Mouse (Mus musculus): ENCODE measurements around the gene Bnip3.
A peak's percentile ranks its signal among the peaks of the same experiment; 100 is the strongest.

Bnip3 gene

DNA sequence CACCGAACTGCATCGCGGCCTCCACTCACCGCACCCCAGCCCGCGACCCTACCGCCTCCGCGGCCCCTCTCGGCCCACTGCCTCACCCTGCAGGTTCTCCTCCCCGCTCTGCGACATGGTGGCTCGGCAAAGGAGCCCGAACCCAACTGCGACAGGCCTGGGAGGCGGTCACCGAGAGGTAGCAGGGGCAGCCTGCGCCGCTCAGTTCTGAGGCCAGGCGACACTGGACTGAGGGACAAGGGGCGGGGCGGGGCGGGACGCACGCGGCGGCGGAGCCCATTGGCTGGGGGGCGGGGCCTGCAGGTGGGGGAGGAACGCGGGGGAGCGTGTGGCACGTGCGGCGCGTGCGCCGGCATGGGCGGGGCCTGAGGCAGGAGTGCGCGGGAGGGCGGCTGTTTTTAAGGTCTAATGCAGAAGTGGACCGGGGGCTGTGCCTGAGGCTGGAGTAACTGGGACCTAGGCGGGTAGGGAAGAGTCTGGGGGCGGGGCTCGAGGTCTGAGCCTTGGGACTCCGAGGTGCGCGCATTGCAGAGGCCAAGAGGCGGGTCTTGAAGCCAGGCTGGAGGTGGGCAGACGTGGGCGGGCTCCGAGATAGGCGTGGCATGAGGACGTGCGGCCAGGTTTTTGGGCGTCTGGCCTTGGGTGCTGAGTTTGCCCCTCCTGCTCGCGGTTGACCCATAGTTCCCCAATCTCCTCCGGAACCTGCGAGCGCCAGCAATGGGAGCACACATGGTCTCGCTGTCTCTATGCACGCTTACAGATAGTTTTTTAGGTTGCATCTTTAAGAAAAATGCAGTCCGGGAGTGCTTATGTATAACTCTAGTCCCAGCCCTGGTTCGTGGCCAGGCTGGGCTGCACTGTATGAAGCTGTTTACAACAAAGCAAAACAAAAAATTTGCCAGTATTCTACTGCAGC, at the start of gene Bnip3:
Gene Bnip3, minus strand, starts transcription at position 243 of the 916 bp plus-strand sequence.
- peak; percentile 82 for DNase-seq (ENCODE audit: low read depth, low spot score)

DNA sequence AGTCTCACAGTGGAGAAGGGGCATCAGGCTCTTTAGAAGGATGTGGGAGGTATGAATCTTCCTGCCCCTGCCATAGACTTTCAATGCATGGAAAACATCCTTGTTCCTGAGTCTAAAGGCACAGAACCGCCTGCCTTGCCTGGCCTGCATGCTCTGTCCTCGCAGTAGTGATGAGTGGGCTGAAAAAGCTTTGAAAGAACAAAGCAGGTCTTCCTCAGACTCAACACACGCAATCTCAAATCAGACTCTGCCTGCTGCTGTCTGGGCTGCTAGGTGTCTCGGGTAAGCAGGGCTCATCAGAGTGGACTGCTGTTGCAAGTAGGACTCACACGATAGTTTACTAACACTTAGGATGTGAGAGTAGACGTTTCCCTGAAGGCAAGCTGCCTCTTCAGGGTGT, 47.8 kb upstream of the Bnip3 start:
- no peak for DNase-seq (ENCODE audit: low read depth, low spot score)

DNA sequence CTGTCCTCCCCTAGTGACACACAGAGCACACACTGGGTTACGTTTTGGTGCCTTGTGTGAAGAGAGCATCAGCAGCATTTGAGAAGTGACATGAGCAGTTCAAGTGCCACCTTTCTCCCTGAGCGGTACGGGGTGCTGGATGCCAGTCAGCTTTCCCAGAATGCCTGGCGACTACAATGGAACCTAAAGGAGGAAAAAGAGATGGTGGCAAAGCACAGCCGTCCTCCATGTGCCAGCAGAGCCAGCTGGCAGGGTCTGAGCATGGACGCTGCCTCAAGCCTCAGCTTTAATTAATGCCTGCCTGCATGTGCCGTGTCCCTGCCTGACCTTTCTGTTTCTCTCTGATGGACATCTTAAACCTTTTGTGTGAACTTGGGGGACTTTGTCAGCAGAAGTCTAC, 46.5 kb upstream of the Bnip3 start:
- no peak for DNase-seq (ENCODE audit: low read depth, low spot score)

DNA sequence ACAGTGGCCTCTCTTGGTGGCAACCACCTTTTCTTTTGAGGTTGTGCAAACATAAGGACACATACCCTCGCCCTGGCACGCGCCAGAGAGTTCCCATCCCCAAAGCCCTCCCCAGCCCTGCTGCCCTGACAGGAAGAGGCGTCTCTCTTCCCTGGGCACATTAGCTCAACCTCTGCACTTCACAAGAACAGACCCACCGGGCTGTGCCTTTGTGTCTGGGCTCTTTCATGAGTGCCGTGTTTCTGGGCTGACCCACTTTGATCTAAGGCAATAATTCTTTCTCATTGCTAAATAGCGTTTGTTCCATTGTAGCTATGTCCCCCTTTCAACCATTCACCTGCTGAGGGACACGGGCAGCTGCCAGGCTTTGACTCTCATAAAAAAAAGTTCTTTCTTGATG, 39.0 kb upstream of the Bnip3 start:
- no peak for DNase-seq (ENCODE audit: low read depth, low spot score)

DNA sequence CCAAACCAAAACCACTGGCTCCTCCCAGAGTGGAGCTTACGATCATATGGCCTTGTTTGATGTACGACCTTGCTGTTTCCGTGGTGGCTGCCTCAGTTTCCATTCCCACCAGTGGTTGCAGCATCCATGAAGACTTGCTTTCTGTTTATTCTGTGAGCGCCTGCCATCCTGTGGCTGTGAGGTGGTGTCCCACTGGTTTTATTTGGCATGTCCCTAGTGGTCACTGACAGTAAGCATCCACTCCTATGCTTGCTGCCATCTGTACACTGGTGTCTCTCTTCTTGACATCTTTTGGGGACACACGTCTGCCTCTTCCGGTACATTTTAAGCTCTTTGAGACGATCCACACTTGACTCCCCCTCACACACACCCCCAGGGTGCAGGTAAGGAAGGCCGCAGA, 38.4 kb upstream of the Bnip3 start:
- no peak for DNase-seq (ENCODE audit: low read depth, low spot score)

DNA sequence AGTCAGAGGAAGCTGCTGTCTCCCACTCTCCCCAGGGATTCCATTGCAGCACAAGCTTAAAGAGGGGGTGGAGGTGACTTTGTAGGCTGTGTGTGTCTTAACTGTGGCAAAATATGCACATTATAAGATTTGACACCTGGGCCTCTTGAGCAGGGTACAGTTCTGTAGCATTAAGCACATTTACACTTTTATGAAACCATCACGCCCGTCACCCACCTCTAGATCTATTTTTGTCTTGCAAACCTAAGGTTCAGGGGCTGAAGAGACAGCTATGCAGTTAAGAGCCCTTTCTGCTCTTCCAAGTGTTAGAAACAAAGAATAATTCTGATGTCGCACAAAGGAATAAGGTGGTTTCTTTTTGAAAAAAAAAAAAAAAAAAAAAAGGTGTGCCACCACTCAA, 36.3 kb upstream of the Bnip3 start:
- no peak for DNase-seq (ENCODE audit: low read depth, low spot score)

DNA sequence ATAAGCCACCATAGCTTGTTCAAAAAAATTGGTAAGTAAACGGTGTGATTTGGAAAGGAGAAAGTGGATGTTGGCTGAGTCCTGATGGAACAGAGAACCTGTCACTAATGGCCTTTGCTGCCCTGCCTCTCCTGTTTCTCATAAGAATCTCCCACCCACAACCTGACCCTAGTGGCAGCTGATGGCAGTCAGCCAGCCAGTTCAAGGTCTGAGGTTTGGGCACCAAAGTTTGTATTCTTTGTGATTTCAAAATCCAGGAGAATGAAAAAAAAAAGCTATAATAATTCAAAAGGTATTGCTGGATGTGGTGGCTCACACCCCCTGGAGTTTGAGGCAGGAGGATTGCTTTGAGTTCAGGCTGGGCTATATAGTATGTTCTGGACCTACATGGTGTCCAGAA, 33.0 kb upstream of the Bnip3 start:
- DNase-seq (ENCODE audit: low read depth, low spot score), result no peak

DNA sequence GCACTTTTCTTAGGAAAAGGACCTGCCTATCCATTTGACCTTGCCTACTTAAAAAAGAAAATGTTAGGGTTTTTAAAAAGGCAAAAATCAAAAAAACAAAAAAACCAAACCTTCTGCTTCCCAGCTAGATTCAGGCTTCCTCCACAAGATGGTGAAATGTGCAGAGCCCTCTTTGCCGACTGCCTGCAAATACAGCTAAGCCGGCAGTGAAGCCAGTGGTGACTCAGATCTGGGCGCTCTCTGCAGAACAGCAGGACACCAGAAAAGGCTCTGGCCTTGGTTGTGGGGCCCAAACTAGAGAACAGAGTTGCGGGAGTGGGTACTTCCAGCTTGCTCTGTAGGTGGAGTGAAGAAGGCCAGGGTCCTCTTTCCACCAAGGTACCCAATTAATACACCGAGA, 32.3 kb upstream of the Bnip3 start:
- DNase-seq (ENCODE audit: low read depth, low spot score), result no peak

DNA sequence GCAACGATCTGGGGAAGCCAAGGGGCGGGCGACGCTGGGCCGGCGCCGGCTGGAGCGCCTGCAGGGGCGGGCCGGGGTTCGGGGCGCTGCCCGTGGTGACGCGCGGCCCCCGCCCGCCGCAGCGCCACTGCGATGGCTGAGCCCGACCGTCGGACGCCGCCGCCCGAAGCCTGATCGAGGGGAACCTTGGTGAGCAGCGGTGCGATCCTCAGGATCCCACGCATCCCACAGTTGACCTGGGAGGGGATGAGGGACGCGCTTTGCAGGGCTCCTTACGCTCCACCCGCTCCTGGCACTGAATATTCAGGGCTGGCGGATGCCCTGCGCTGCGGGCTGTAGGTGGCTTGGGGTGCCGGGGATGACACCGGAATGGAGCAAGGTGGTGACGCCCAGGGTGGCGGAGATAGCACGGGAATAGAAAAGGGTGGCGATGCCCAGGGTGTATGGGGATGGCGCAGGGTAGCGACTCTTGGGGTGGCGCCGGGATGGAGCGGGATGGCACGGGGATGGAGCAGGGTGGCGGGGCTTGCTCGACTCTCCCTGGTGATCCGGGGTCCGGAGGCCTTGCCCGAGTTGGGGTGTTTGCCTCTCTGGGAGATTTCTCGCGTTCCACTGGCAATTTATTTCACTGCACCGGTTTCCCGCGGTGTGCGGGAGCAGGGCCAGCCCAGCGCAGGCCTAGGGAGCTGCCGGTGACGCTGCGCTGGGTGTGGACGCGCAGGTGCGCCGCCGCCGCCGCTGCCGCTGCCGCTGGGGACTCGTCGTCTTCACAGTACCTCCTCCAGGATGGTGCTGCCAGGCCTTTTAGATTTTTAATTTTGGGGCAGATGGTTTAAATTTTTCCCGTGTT, 31.5 kb upstream of the Bnip3 start, which contains the start of gene Jakmip3:
Gene Jakmip3, plus strand, starts transcription at position 119 of the 850 bp plus-strand sequence.
- DNase-seq (ENCODE audit: low read depth, low spot score), result no peak

DNA sequence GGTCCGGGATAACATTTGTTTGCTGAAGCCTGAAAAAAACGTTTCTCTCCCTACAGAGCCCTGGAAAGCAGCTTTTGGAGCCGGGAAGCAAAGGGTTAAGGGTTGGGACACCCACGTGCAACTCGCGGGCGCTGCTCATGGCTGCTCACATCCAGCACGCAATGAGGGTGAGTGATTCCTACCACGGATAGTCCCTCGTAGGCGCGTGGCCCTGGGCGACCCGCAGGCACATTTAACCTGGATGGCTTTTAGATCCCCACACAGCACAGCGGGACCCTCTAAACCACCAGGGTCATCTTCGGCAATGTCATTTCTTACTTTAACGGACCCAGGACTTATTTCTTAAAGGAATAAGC, 30.9 kb upstream of the Bnip3 start:
- DNase-seq (ENCODE audit: low read depth, low spot score), result no peak

DNA sequence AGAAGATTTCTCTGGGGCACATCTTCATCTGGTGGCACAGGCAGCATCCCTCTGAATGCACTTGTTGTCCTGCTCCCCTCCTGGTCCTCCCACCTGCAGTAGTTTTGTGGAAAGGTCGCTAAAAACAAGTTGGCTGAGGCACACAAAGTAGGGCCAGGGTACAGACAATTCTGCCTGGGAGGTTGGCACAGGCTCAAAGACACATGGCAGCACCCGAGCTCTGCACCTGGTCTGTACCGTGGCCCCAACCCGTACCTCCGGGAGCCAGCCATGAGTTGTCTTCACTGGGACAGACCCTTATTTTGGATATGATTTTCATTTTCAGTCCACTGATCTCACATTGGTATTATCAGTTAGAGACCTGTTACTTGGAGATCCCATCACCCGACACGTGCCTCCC, 29.7 kb upstream of the Bnip3 start:
- no peak for DNase-seq (ENCODE audit: low read depth, low spot score)

DNA sequence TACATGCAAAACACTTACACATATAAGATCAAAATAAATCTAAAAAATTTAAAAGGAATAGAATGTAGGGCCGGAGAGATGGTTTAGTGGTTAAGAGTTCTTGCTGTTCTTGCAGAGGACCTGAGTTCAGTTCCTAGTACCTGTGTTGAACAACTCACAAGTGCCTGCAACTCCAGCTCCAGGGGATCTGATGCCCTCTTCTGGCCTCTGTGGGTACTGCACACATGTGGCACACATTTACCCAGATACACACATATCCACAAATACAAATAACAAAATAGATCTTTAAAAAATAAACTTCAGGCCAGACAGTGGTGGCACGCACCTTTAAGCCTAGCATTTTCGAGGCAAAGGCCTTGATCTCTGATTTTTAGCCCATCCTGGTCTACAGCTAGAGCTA, 25.2 kb upstream of the Bnip3 start:
- DNase-seq (ENCODE audit: low read depth, low spot score), result no peak

DNA sequence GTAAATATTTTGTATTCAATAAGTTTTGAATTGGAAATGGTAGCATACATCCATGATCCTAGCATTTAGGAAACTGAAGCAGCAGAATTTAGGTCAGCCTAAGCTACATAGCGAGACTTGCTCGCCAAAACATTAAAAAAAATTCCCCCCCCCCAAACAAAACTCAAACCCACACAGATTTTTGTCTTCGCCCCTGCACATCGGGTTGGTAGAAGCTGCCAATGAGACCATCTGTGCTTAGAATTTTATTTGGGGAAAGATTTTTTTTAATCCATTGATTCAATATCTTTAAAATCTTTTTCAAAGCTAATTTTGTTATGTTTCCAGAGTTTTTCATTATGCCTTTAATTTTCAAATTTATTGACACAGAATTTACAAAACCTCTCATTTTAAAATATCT, 19.1 kb upstream of the Bnip3 start:
- no peak for DNase-seq (ENCODE audit: low read depth, low spot score)

DNA sequence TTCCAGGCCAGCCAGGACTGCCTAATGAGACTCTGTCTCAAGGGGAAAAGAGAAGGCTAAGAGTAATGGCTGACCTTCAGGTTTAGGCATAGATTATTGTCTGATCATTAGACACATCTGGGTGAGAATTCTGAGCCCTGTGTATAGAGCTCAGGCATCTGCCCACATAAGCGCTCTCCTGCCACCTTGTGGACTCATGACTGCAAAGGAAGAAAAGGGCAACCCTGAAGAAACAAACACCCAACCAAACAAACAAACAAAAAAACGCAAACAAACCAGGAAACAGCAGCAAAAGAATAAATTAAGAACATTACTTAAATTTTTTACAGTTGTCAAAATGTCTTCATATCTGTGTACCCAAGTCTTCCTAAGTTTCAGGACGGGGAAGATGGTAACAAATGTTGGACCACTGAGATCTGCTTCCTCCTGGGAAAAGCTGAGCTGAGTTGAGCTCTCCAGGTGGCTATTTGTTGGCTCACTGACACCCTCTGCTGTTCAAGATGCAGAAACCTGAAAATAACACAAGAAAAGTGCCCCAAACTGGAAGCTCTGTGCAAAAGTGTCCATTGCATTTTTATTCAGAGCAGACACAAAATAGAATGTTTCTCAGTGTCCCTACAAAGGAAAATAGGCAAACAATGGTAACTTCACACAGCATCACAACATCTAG, 14.6 kb upstream of the Bnip3 start:
- DNase-seq (ENCODE audit: low read depth, low spot score), result no peak

DNA sequence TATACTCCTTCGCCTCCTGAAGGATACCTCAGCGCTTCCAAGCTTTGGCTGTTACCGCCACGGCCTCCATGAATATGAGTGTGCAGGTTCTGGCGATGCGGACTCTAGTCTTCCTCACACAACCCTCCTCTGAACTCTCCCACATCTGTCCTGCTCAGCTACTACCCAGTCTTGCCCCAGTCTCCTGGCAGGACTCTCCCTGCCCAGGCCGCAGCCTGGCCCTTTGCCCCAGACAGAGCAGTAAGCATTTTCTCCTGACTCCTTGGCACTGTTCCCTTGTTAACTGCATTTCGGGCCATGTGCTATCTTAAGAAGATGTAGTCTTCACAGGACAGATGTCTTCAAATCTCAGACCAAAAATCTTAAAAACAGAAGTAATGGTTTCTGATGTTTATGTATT, 12.3 kb upstream of the Bnip3 start:
- DNase-seq (ENCODE audit: low read depth, low spot score), result no peak

DNA sequence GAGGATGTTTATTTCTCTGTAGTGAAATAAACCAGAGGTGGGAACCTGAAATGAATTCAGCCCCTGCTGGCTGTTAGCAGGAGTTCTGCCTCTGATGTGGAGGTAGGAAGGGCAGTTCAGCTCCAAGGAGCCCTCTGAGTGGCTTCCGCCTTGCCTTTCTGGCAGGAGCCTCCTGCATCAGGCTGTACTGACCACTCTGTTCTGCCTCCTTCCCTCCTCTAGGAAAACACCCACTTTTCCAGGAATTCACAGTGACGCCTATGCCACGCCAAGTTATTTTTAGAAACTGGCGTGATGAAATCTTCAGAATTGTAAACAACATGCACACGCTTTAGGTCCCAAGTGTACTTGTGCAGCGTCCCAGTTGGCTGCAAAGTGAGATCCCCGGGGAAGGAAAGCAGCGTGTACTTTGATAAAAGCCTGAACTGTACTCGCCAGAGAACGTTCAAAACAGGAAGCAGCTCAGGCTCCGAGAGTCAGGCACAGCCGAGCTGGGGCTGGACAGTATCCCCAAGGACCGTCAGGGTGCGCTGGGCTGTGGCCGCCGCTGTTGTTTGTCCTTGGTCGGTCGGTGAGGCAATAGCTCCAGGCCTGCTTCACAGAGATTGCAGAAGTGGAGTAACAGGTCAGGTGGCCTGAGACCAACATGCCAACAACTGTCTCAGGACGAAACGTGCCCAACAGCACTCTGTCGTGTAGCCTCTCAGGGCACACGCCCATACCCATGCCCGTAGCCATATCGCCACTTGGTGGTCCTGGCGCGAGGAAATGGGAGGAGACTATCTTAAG, 10.0 kb upstream of the Bnip3 start:
- no peak for DNase-seq (ENCODE audit: low read depth, low spot score)

DNA sequence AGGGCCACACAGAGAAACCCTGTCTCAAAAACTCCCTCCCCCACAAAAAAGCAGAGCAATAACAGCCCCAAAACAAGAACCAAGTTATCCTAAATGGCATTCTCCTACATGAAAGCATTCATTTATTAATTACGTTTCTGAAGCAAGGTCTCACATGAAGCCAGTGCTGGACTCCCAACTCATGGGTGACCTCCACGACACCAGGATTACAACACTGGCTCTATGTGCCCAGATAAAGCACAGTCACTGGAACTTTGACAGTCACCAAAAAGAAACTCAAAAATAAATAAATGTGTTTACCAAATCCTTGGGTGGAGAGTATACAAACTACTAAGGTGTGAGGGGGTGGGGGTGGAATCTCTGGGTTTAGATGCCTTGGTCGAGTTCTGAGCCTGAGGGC, 4.3 kb upstream of the Bnip3 start:
- no peak for DNase-seq (ENCODE audit: low read depth, low spot score)

DNA sequence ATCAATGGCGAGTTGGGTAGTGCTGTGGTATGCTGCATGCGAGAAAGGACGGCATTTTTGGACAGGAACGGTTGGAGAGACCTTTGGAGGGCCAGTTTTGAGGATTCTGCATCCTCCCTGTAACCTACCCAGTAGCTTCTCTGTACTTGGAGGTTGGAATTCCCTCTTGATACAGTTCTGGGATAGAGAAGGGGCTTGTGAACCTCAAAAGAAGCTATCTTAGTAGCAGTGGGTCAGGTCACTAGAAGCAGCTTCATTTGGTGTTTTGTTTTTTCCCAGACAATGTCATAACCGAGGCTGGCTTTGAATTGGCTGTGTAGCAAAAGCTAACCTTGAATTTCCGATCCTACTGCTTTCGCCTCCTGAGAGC, 859 bp upstream of the Bnip3 start:
- no peak for DNase-seq (ENCODE audit: low read depth, low spot score)

DNA sequence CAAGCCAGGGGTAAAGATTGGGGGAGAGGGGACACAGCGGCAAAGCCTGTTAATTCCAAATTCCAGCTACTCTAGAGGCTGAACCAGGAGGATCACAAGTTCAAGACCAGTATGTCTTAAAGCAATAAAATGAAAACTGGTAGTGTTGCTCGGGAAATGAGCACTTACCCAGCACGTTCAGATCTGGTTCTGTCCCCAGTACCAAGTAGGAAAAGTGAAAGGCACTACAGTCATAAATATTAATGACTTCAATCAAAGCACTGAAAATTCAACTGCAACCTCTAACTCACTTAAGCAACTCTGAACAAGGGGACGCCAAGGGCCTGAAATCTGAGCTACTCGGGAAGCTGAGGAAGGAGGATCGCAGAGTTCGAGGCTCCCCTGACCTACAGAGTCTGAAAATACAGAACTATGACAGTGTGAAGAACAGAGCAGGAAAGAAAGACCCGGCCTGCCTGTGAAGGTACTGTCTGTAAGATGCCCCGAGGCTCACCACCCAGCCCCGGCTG, 497 bp downstream of the Bnip3 start:
- DNase-seq (ENCODE audit: low read depth, low spot score), result no peak

DNA sequence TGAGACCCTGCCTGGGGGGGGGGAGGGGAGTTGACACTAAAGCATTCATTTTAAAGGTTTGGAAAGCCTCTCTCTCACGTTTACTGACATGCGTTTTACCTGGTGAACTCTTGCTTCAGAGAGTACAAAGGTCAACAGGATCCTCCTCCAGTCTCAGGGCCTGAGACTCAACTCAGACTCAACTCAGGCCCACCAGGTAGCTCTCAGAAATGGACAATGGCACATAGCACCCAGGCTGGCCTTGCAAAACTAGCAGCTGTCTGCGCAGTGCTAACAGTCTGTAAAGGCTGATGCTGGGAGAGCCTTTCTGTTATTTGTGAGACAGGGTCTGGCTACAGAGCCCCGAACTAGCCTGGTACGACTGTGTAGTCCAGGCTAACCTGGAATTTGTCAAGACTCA, 1.3 kb downstream of the Bnip3 start:
- DNase-seq (ENCODE audit: low read depth, low spot score), result no peak

DNA sequence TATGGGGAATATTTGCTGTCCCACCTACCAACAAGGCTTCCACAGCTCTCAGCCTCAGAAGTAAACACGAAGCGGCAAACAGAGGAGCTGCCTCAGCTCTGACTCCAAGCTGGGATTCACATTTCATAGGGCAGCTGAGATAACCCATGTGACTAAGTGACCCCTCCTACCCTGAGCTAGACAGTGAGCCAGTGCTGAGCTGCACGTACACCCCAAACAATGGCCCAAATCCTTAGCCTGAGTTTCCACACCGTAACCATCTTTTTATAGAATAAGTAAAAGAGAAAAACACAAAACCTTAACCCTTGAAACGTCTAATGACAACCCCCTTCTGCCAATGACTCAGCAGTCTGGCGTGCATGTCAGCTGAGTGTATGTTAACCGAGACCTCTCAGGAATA, 2.3 kb downstream of the Bnip3 start:
- no peak for DNase-seq (ENCODE audit: low read depth, low spot score)

Data from retina, postnatal 7 days (tissue).